Mouse (Mus musculus) limb, embryonic 14.5 days (tissue): Measurements from ENCODE around the gene Gm49661. TPM values are rescaled to one million over a fixed set of nuclear protein-coding genes. Genes with fewer than 3 reads are reported as not detected.

Source experiments
- ATAC-seq: fragments of 200-750 bp; cut with Nextera tagmentation; 2 replicates; pipeline ENCODE4 v1.8.0; 2017; ENCODE audit warnings: low read depth, moderate number of reproducible peaks, moderate TSS enrichment; ENCODE audit not compliant: low FRiP score
- DNase-seq: peaks from one replicate; pipeline ENCODE4 v3.0.0-alpha.2; 2015; ENCODE audit warnings: low spot score
- H3K27ac ChIP-seq: fragments of 300-500 bp; sonication (generic); replicated peaks from 2 replicates; pipeline ENCODE4 v1.5.1; 2014; ENCODE audit warnings: low read depth, mild to moderate bottlenecking, low read length, moderate library complexity, mixed read lengths
- H3K27me3 ChIP-seq: fragments of 300-500 bp; sonication (generic); 2 replicates; pipeline ENCODE4 v1.6.1; 2014; ENCODE audit warnings: low read length, mixed read lengths; ENCODE audit not compliant: control insufficient read depth, insufficient read depth
- H3K36me3 ChIP-seq: fragments of 300-500 bp; sonication (generic); 2 replicates; pipeline ENCODE4 v1.6.1; 2014; ENCODE audit warnings: mild to moderate bottlenecking, low read length, moderate library complexity, mixed read lengths; ENCODE audit not compliant: control insufficient read depth, insufficient read depth
- H3K4me1 ChIP-seq: fragments of 300-500 bp; sonication (generic); 2 replicates; pipeline ENCODE4 v1.6.1; 2014; ENCODE audit warnings: antibody characterized with exemption, low read length, mixed read lengths; ENCODE audit not compliant: control insufficient read depth, insufficient read depth
- H3K4me2 ChIP-seq: fragments of 300-500 bp; sonication (generic); replicated peaks from 2 replicates; pipeline ENCODE4 v1.6.1; 2014; ENCODE audit warnings: low read depth, mild to moderate bottlenecking, low read length, moderate library complexity; ENCODE audit not compliant: severe bottlenecking
- H3K4me3 ChIP-seq: fragments of 300-500 bp; sonication (generic); replicated peaks from 2 replicates; pipeline ENCODE4 v1.5.1; 2014; ENCODE audit warnings: low read length
- H3K9ac ChIP-seq: fragments of 300-500 bp; sonication (generic); 2 replicates; pipeline ENCODE4 v1.6.1; 2014; ENCODE audit warnings: mild to moderate bottlenecking, low read depth, low read length, moderate library complexity; ENCODE audit not compliant: severe bottlenecking
- H3K9me3 ChIP-seq: fragments of 300-500 bp; sonication (generic); 2 replicates; pipeline ENCODE4 v1.6.1; 2016; ENCODE audit warnings: low read length; ENCODE audit not compliant: control insufficient read depth
- POLR2A ChIP-seq: fragments of 200-500 bp; IDR thresholded peaks from 2 replicates; pipeline ENCODE4 v1.8.0; 2012; ENCODE audit warnings: inconsistent platforms, mild to moderate bottlenecking, moderate library complexity, borderline replicate concordance; ENCODE audit not compliant: insufficient read depth, insufficient read length; ENCODE audit errors: extremely low read depth
- WGBS: fragments of 180-500 bp; shearing (Covaris S2); extraction: QIAGEN DNeasy Blood & Tissue Kit; methylation state at CpG from one replicate; pipeline ENCODE4 v1.1.7; 2014; 5-methylcytosine and 5-hydroxymethylcytosine counted together
- polyA plus RNA-seq, 2 experiments: library from polyadenylated mRNA; depleted of rRNA in 1 of 2; stranded (reverse) in 1 of 2; unstranded in 1 of 2; fragments of >200 nt; fragmentation: Nextera tagmentation in 1 of 2; extraction: Ambion mirVana in 1 of 2; gene quantifications; 2 replicates each; pipeline versions ENCODE4 v1.2.1 to v1.2.3; 2012 to 2014

Gene Gm49661
- polyA plus RNA-seq, 2 experiments = not detected

GRCm38 (mm10) chr8:84968650-84969049 is 583 bp downstream of the Gm49661 start:
- 17% methylated on average over 2 of the region's 2 CpGs for WGBS
- no peak for TF ChIP-seq POLR2A

GRCm38 (mm10) chr8:84967532-84968304 is 1.5 kb downstream of the Gm49661 start:
- H3K9me3 ChIP-seq = no peaks in the 10 kb centered on the region
- TF ChIP-seq POLR2A = no peak
- DNase-seq (no peak), ATAC-seq (no peak)
- no peaks in the 10 kb centered on the region for H3K27me3 ChIP-seq
- no peak overlapping the region for H3K4me3 ChIP-seq
- H3K4me1 ChIP-seq = peaks cover 27% of the 10 kb centered on the region
- H3K27ac ChIP-seq = no peak overlapping the region
- peaks cover 25% of the 10 kb centered on the region for H3K36me3 ChIP-seq
- 91% methylated on average over 13 of the region's 13 CpGs for WGBS
- H3K4me2 ChIP-seq = no peak overlapping the region
- no peak overlapping the region for H3K9ac ChIP-seq

More at GRCm38 (mm10) chr8:84968650-84969049, 583 bp downstream of the Gm49661 start:
- peaks cover 29% of the 10 kb centered on the region for H3K36me3 ChIP-seq
- no peaks in the 10 kb centered on the region for H3K27me3 ChIP-seq
- H3K4me2 ChIP-seq = peak overlapping the region; percentile 85
- H3K4me1 ChIP-seq = peaks cover 27% of the 10 kb centered on the region
- H3K9me3 ChIP-seq = no peaks in the 10 kb centered on the region
- peak overlapping the region; percentile 76 for H3K4me3 ChIP-seq
- peak overlapping the region; percentile 80 for H3K27ac ChIP-seq
- no peak for DNase-seq
- no peak for ATAC-seq
- H3K9ac ChIP-seq = peak overlapping the region; percentile 91

- no peak for DNase-seq
- Histone ChIP-seq H3K9me3 (no peaks in the 10 kb centered on the region), H3K27ac (no peak overlapping the region), H3K27me3 (no peaks in the 10 kb centered on the region), H3K4me3 (peak overlapping the region; percentile 49; the same call in 1 of the 2 replicates), H3K4me2 (peak overlapping the region; percentile 60), H3K36me3 (peaks cover 14% of the 10 kb centered on the region), H3K4me1 (peaks cover 27% of the 10 kb centered on the region), H3K9ac (no peak overlapping the region)
- no peak for TF ChIP-seq POLR2A
- ATAC-seq = no peak
- WGBS = 44% methylated on average over 3 of the region's 3 CpGs
Measured at GRCm38 (mm10) chr8:84966603-84967002, 2.6 kb downstream of the Gm49661 start.

GRCm38 (mm10) chr8:84965731-84966291 is 3.4 kb downstream of the Gm49661 start:
- Histone ChIP-seq H3K9ac (peak overlapping the region; percentile 48), H3K4me3 (peak overlapping the region; percentile 49), H3K4me2 (peak overlapping the region; percentile 60), H3K4me1 (peaks cover 22% of the 10 kb centered on the region), H3K9me3 (no peaks in the 10 kb centered on the region), H3K27me3 (no peaks in the 10 kb centered on the region), H3K27ac (no peak overlapping the region), H3K36me3 (peaks cover 11% of the 10 kb centered on the region)
- DNase-seq (peak; percentile 96), ATAC-seq (peak; percentile 81)
- TF ChIP-seq POLR2A = 0 out of 2 replicates have a peak, but pooled peaks have one; percentile 8
- WGBS = under 1% methylated on average over 41 of the region's 41 CpGs

GRCm38 (mm10) chr8:84963952-84964351 is 5.3 kb downstream of the Gm49661 start:
- Histone ChIP-seq H3K9me3 (no peaks in the 10 kb centered on the region), H3K9ac (no peak overlapping the region), H3K27ac (no peak overlapping the region), H3K4me2 (no peak overlapping the region), H3K4me3 (no peak overlapping the region), H3K4me1 (peaks cover 17% of the 10 kb centered on the region), H3K27me3 (no peaks in the 10 kb centered on the region), H3K36me3 (peaks cover 13% of the 10 kb centered on the region)
- WGBS = 90% methylated on average over 4 of the region's 4 CpGs
- no peak for TF ChIP-seq POLR2A
- no peak for ATAC-seq
- no peak for DNase-seq
